Mouse (Mus musculus) heart, embryonic 14.5 days (tissue): ENCODE measurements around the gene Blm. TPM values are rescaled to one million over a fixed set of nuclear protein-coding genes. Genes with fewer than 3 reads are reported as not detected.

Experiments used
- ATAC-seq: fragments of 200-750 bp; cut with Nextera tagmentation; 2 replicates; pipeline ENCODE4 v1.8.0; 2017; ENCODE audit warnings: low read depth, moderate TSS enrichment; ENCODE audit not compliant: insufficient number of reproducible peaks, insufficient read depth, low FRiP score
- H3K27ac ChIP-seq, 2 experiments: fragments of 200-500 bp in 1 of 2; fragments of 300-500 bp in 1 of 2; sonication (generic) in 1 of 2; replicated peaks in 1 of 2; 2 replicates each; pipeline ENCODE4 v1.5.1; 2012 to 2014; ENCODE audit warnings: low read depth in 2 of 2, low read length in 2 of 2, control low read depth in 1 of 2, mild to moderate bottlenecking in 1 of 2, mixed read lengths in 1 of 2; ENCODE audit not compliant: control insufficient read depth in 1 of 2, insufficient read depth in 1 of 2
- H3K27me3 ChIP-seq: fragments of 300-500 bp; sonication (generic); 2 replicates; pipeline ENCODE4 v1.6.1; 2014; ENCODE audit warnings: mild to moderate bottlenecking, low read length, control low read depth; ENCODE audit not compliant: control insufficient read depth, insufficient read depth
- H3K36me3 ChIP-seq: fragments of 300-500 bp; sonication (generic); 2 replicates; pipeline ENCODE4 v1.6.1; 2014; ENCODE audit warnings: mild to moderate bottlenecking, control low read depth, low read length, mixed read lengths; ENCODE audit not compliant: control insufficient read depth, insufficient read depth
- H3K4me1 ChIP-seq, 2 experiments: fragments of 200-500 bp in 1 of 2; fragments of 300-500 bp in 1 of 2; sonication (generic) in 1 of 2; 2 replicates each; pipeline ENCODE4 v1.6.1; 2012 to 2014; ENCODE audit warnings: low read length in 2 of 2, control low read depth in 1 of 2, mixed read lengths in 1 of 2; ENCODE audit not compliant: control insufficient read depth in 2 of 2, insufficient read depth in 2 of 2
- H3K4me2 ChIP-seq: fragments of 300-500 bp; sonication (generic); 2 replicates; pipeline ENCODE4 v1.6.1; 2014; ENCODE audit warnings: mild to moderate bottlenecking, low read length
- H3K4me3 ChIP-seq, 2 experiments: fragments of 200-500 bp in 1 of 2; fragments of 300-500 bp in 1 of 2; sonication (generic) in 1 of 2; 2 replicates each; pipeline ENCODE4 v1.5.1; 2012 to 2014; ENCODE audit warnings: low read length in 2 of 2, mild to moderate bottlenecking in 2 of 2, control low read depth in 1 of 2, low read depth in 1 of 2, moderate library complexity in 1 of 2; ENCODE audit not compliant: control insufficient read depth in 1 of 2, insufficient read depth in 1 of 2
- H3K9ac ChIP-seq: fragments of 300-500 bp; sonication (generic); 2 replicates; pipeline ENCODE4 v1.6.1; 2014; ENCODE audit warnings: mild to moderate bottlenecking, low read length
- H3K9me3 ChIP-seq: fragments of 300-500 bp; sonication (generic); 2 replicates; pipeline ENCODE4 v1.6.1; 2016; ENCODE audit warnings: low read length, control low read depth; ENCODE audit not compliant: control insufficient read depth
- WGBS: fragments of 180-500 bp; shearing (Covaris S2); extraction: QIAGEN DNeasy Blood & Tissue Kit; methylation state at CpG from one replicate; pipeline ENCODE4 v1.1.7; 2014; 5-methylcytosine and 5-hydroxymethylcytosine counted together
- polyA plus RNA-seq: library from polyadenylated mRNA; unstranded; fragments of >200 nt; fragmentation: Nextera tagmentation; extraction: Ambion mirVana; gene quantifications from 2 replicates; pipeline ENCODE4 v1.2.1, GENCODE M21; 2014

The Blm gene
- polyA plus RNA-seq, 1 experiment from 2014 or later: 16.5 TPM

- ATAC-seq: no peak
These were observed 98.3 kb downstream of the Blm start for GRCm38 (mm10) chr7:80436571-80436970.

DNA sequence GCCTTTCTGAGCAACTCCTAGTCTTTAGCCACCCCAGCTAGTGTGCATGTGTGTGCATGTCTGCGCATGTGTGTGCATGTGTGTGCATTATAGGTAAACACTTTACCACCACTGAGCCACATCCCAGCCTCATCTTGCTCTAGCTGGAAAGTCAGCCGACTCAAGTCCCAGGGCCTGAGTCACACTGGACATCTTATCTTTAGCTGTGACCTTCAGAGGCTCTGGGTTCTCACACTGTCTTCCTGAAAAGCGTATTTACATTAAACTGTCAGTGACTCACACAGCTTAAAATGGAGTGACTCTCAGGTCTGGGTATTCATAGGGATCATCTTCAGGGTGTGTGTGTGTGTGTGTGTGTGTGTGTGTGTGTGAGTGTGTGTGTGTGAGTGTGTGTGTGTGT is 99.3 kb downstream of the Blm start:
- Histone ChIP-seq H3K27ac (peak overlapping the region in 1 of 2 experiments; percentile 39; a peak in 1 of 4 replicates), H3K27me3 (no peaks in the 10 kb centered on the region), H3K4me3 (no peak overlapping the region), H3K9me3 (no peaks in the 10 kb centered on the region), H3K4me2 (no peak overlapping the region), H3K9ac (no peak overlapping the region), H3K36me3 (no peaks in the 10 kb centered on the region), H3K4me1 (peaks cover 17 to 22% of the 10 kb centered on the region in 2 experiments)
- ATAC-seq: 0 out of 2 replicates have a peak, but pooled peaks have one; percentile 42
- WGBS: 37% methylated on average over 3 of the region's 3 CpGs

More at GRCm38 (mm10) chr7:80436571-80436970, 98.3 kb downstream of the Blm start:
- WGBS: 82% methylated on average over 7 of the region's 7 CpGs
- H3K4me1 ChIP-seq: peaks cover 17 to 22% of the 10 kb centered on the region in 2 experiments
- no peak overlapping the region for H3K9ac ChIP-seq
- no peak overlapping the region for H3K27ac ChIP-seq
- no peak overlapping the region for H3K4me2 ChIP-seq
- no peak overlapping the region for H3K4me3 ChIP-seq
- no peaks in the 10 kb centered on the region for H3K36me3 ChIP-seq
- H3K9me3 ChIP-seq: no peaks in the 10 kb centered on the region
- no peaks in the 10 kb centered on the region for H3K27me3 ChIP-seq

GRCm38 (mm10) chr7:80429661-80430060 is 105.3 kb downstream of the Blm start:
- no peak overlapping the region for H3K9ac ChIP-seq
- H3K4me1 ChIP-seq: no peaks in the 10 kb centered on the region; a peak in 2 of 4 replicates
- H3K4me3 ChIP-seq: no peak overlapping the region
- no peak overlapping the region for H3K27ac ChIP-seq
- H3K27me3 ChIP-seq: no peaks in the 10 kb centered on the region
- WGBS: 91% methylated on average over 12 of the region's 12 CpGs
- no peak overlapping the region for H3K4me2 ChIP-seq
- 0 out of 2 replicates have a peak, but pooled peaks cover under 1% of the 10 kb centered on the region for H3K9me3 ChIP-seq
- no peaks in the 10 kb centered on the region for H3K36me3 ChIP-seq
- no peak for ATAC-seq

GRCm38 (mm10) chr7:80427730-80428129 is 107.2 kb downstream of the Blm start:
- H3K27ac ChIP-seq: no peak overlapping the region
- H3K4me3 ChIP-seq: no peak overlapping the region
- H3K9me3 ChIP-seq: 0 out of 2 replicates have a peak, but pooled peaks cover 2% of the 10 kb centered on the region
- no peak for ATAC-seq
- WGBS: 82% methylated on average over 5 of the region's 5 CpGs
- H3K4me1 ChIP-seq: peaks cover 2 to 5% of the 10 kb centered on the region in 2 experiments; a peak in 2 of 4 replicates
- H3K9ac ChIP-seq: no peak overlapping the region
- no peak overlapping the region for H3K4me2 ChIP-seq
- H3K36me3 ChIP-seq: no peaks in the 10 kb centered on the region
- no peaks in the 10 kb centered on the region for H3K27me3 ChIP-seq

GRCm38 (mm10) chr7:80426363-80426762 is 108.6 kb downstream of the Blm start:
- WGBS: 57% methylated on average over 7 of the region's 7 CpGs
- no peak overlapping the region for H3K4me3 ChIP-seq
- no peak for ATAC-seq
- 0 out of 4 replicates have a peak overlapping the region, but pooled peaks have one; percentile 8 to 28 for H3K27ac ChIP-seq
- 0 out of 2 replicates have a peak, but pooled peaks cover 2% of the 10 kb centered on the region for H3K9me3 ChIP-seq
- H3K27me3 ChIP-seq: no peaks in the 10 kb centered on the region
- H3K36me3 ChIP-seq: no peaks in the 10 kb centered on the region
- peaks cover 2 to 5% of the 10 kb centered on the region in 2 experiments; a peak in 2 of 4 replicates for H3K4me1 ChIP-seq
- no peak overlapping the region for H3K4me2 ChIP-seq
- H3K9ac ChIP-seq: no peak overlapping the region

DNA sequence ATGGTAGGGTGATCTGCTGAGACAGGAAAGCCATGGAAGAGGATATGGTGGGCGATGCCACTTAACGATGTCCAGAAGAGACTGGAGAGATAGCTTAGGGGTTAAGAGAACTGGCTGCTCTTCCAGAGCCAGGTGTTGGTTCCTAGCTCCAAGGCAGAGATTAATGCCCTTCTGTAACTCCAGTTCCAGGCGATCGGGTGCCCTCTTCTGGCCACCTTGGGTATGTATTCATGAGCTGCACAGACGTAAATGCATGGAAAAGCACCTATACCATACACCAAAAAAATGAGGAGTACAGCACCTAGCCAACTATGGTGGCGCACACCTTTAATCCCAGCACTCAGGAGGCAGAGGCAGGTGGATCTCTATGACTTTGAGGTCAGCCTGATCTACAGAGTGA is 110.2 kb downstream of the Blm start:
- Histone ChIP-seq H3K4me2 (no peak overlapping the region), H3K9me3 (0 out of 2 replicates have a peak, but pooled peaks cover 2% of the 10 kb centered on the region), H3K36me3 (no peaks in the 10 kb centered on the region), H3K4me1 (peaks cover 6 to 11% of the 10 kb centered on the region in 2 experiments; a peak in 3 of 4 replicates), H3K27me3 (no peaks in the 10 kb centered on the region), H3K4me3 (no peak overlapping the region), H3K9ac (no peak overlapping the region), H3K27ac (no peak overlapping the region)
- 85% methylated on average over 6 of the region's 6 CpGs for WGBS
- ATAC-seq: no peak

DNA sequence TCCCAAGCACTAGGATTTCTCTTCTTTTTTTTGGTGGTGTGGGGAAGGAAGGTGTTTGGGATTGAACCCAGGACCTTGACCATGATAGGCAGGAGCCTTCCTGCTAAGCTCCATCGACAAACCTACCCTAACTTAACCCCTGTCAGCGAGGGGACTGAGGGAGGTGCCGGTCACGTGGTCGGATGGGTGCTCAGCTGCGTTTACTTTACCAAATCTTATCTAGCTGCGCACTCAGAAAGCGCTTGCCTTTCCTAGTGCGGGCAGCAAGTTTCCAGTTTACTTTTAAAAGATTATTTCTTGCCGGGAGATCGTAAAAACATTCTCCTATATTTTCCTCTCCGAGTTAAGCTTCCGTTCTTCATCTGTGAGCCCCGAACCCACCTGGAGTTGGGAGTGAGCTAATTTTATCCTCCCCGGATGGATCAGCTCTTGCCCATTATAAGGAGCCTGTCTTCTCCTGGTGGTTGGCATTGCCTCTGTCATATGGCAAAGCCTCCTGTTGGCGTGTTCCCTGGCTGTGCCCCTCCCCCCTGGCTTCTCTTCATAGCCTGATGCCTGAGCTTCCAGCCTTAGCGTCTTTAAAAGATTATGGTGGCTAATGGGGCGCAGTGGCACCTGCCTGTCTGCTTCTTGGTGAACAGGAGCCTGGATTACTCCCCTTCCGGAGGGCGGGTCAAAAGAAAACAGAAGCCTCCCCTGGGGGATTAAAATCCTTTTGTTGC is 112.0 kb downstream of the Blm start:
- WGBS: 10% methylated on average over 20 of the region's 20 CpGs
- Histone ChIP-seq H3K4me2 (peak overlapping the region; percentile 56), H3K27me3 (no peaks in the 10 kb centered on the region), H3K4me3 (peak overlapping the region; percentile 2 to 14; a peak in 1 of 4 replicates), H3K36me3 (no peaks in the 10 kb centered on the region), H3K4me1 (peaks cover 6 to 11% of the 10 kb centered on the region in 2 experiments; a peak in 3 of 4 replicates), H3K9me3 (0 out of 2 replicates have a peak, but pooled peaks cover 2% of the 10 kb centered on the region), H3K27ac (no peak overlapping the region), H3K9ac (peak overlapping the region; percentile 8)
- no peak for ATAC-seq
